In genomic region chr12:73671540-73671939, GRCm38 (mm10) we compare ENCODE assay signal across 9 mouse cellular contexts.
A peak's percentile ranks its signal among the peaks of the same experiment; 100 is the strongest.
DNase-seq lines count a peak whose midpoint lies in the region; ATAC-seq and TF ChIP-seq lines count a peak whose summit lies in the region.
"Had no signal": no experiment of that assay in that cellular context is flagged by ENCODE, and none has a peak within 500 bp of the region (broad histone marks: within the 10 kb centered on the region; RNA-seq: fewer than 3 reads in every experiment).

No protein-coding gene starts in this region.

- peak overlapping the region; percentile 18; the same call in 1 of the 2 replicates for H3K4me2 ChIP-seq in liver, postnatal 0 days (ENCODE audit: low read depth, low read length)
- H3K4me2 ChIP-seq in lung, embryonic 16.5 days (ENCODE audit: low read depth, low read length) = peak overlapping the region; percentile 21; the same call in 1 of the 2 replicates
- no peak overlapping the region for H3K4me2 ChIP-seq in stomach, embryonic 16.5 days (ENCODE audit: low read depth, low read length)

- TF ChIP-seq CTCF in liver, postnatal 0 days (IDR thresholded peaks at IDR 0.05; ENCODE audit: low read depth) = no peak

- DNase-seq in liver, postnatal 0 days = no peak
- DNase-seq in liver = no peak
- no peak for DNase-seq in left cerebral cortex, adult 8-10 months (ENCODE audit: low spot score in 2 of 2)
- no peak for DNase-seq in layer of hippocampus, postnatal 10 days (ENCODE audit: low spot score in 2 of 2)
- DNase-seq in thymus, postnatal 0 days (ENCODE audit: low spot score) = no peak

- peaks cover 17% of the 10 kb centered on the region for H3K4me1 ChIP-seq in liver, postnatal 0 days (ENCODE audit: insufficient read depth)
- peaks cover 13% of the 10 kb centered on the region for H3K4me1 ChIP-seq in lung, embryonic 16.5 days (replicated peaks; ENCODE audit: control insufficient read depth, insufficient read depth, low read length)
- peaks cover 14% of the 10 kb centered on the region for H3K4me1 ChIP-seq in stomach, embryonic 16.5 days (ENCODE audit: control insufficient read depth, insufficient read depth, low read length)

- ATAC-seq in liver, postnatal 0 days = no peak
- ATAC-seq in granulocyte monocyte progenitor cell, adult 5-6 weeks (replicated peaks; ENCODE audit: poor library complexity, severe bottlenecking) = peak; percentile 58
- peak; percentile 67 for ATAC-seq in lung, embryonic 16.5 days (ENCODE audit: low read depth)
- ATAC-seq in stomach, embryonic 16.5 days (ENCODE audit: insufficient read depth, low FRiP score) = no peak

- H3K4me3 ChIP-seq in liver, postnatal 0 days (ENCODE audit: low read depth, low read length) = no peak overlapping the region
- H3K4me3 ChIP-seq in lung, embryonic 16.5 days (ENCODE audit: low read length) = no peak overlapping the region
- no peak overlapping the region for H3K4me3 ChIP-seq in stomach, embryonic 16.5 days (replicated peaks; ENCODE audit: low read length)
- H3K4me3 ChIP-seq: megakaryocyte, embryonic 14.5 days had no signal

- no peaks in the 10 kb centered on the region for H3K9me3 ChIP-seq in liver, postnatal 0 days (ENCODE audit: low read length)
- H3K9me3 ChIP-seq in lung, embryonic 16.5 days (ENCODE audit: control insufficient read depth, low read length) = no peaks in the 10 kb centered on the region
- H3K9me3 ChIP-seq in stomach, embryonic 16.5 days (replicated peaks; ENCODE audit: control insufficient read depth, low read length) = no peaks in the 10 kb centered on the region

- peak overlapping the region; percentile 34; the same call in 1 of the 2 replicates for H3K27ac ChIP-seq in liver, postnatal 0 days (ENCODE audit: low read depth)
- H3K27ac ChIP-seq in lung, embryonic 16.5 days (ENCODE audit: low read length) = peak overlapping the region; percentile 73
- peak overlapping the region; percentile 60 for H3K27ac ChIP-seq in stomach, embryonic 16.5 days (ENCODE audit: low read length)

- WGBS in liver, postnatal 0 days (ENCODE audit: insufficient replicate concordance) = 33% methylated on average over 3 of the region's 3 CpGs
- WGBS in lung, embryonic 16.5 days = 36% methylated on average over 3 of the region's 3 CpGs
- WGBS in stomach, embryonic 16.5 days = 45% methylated on average over 3 of the region's 3 CpGs

- H3K27me3 ChIP-seq in liver, postnatal 0 days (ENCODE audit: insufficient read depth, low read length) = no peaks in the 10 kb centered on the region
- no peaks in the 10 kb centered on the region for H3K27me3 ChIP-seq in lung, embryonic 16.5 days (ENCODE audit: control insufficient read depth, insufficient read depth, low read depth, low read length)
- H3K27me3 ChIP-seq in stomach, embryonic 16.5 days (ENCODE audit: control insufficient read depth, insufficient read depth, low read length) = no peaks in the 10 kb centered on the region

- H3K36me3 ChIP-seq in liver, postnatal 0 days (replicated peaks; ENCODE audit: insufficient read depth, low read length) = no peaks in the 10 kb centered on the region
- H3K36me3 ChIP-seq in lung, embryonic 16.5 days (ENCODE audit: control insufficient read depth, insufficient read depth, low read length) = no peaks in the 10 kb centered on the region
- no peaks in the 10 kb centered on the region for H3K36me3 ChIP-seq in stomach, embryonic 16.5 days (ENCODE audit: control insufficient read depth, insufficient read depth, low read length)

- no peak overlapping the region for H3K9ac ChIP-seq in liver, postnatal 0 days (replicated peaks)
- no peak overlapping the region for H3K9ac ChIP-seq in lung, embryonic 16.5 days (ENCODE audit: low read length)
- H3K9ac ChIP-seq in stomach, embryonic 16.5 days (ENCODE audit: low read length) = no peak overlapping the region

- TF ChIP-seq EP300 in liver, postnatal 0 days (IDR thresholded peaks at IDR 0.05; ENCODE audit: low read depth) = no peak

Comparison
In these comparisons a context has a peak if more than half of its experiments do, and no peak if none do; other contexts are left out.
1. ATAC-seq: peak in granulocyte monocyte progenitor cell, adult 5-6 weeks (single experiment) and lung, embryonic 16.5 days (single experiment); none in liver, postnatal 0 days (single experiment) and stomach, embryonic 16.5 days (single experiment).
2. Peak in every context shown above with its lines, with median percentiles within 50 percentile points of each other: H3K27ac ChIP-seq.